Mouse (Mus musculus): Measurements from ENCODE around the gene Gm5767. TPM values are rescaled to one million over a fixed set of nuclear protein-coding genes. Genes with fewer than 3 reads are reported as not detected.

Gene Gm5767
- polyA plus RNA-seq, 1 experiment from 2014 or later: not detected

DNA sequence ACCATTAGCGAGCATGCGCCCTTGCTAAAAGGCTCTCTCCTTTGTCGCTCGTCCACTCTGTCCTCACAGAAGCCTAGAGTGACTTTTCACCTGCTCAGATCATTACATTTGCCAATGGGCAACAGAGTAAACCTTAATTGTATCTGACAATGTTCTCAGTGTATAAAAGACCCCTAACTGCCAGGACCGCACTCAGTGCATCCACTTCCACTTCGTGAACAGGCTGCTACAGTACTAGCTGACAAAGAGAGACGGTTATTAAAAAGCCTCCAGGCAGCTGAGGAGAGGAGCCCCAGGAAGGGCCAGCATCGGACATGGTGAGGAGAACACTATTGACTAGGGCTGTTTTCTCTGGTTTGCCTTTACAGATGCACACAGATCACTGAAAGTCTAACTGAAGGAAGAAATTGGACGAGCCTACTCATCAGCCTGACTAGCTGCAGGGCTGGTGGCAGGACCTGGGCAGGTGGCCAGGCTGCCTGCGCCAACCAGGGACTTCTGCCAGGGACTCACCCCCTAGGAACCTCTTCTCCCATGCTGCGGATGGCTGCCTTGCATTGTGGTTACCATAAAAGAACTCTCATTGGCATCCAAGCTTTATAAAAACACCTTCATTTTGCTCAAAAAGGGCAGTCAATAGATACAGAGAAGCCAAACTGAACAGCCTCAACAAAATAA is 9.5 kb downstream of the Gm5767 start:
- H3K4me1 ChIP-seq: no peaks in the 10 kb centered on the region

DNA sequence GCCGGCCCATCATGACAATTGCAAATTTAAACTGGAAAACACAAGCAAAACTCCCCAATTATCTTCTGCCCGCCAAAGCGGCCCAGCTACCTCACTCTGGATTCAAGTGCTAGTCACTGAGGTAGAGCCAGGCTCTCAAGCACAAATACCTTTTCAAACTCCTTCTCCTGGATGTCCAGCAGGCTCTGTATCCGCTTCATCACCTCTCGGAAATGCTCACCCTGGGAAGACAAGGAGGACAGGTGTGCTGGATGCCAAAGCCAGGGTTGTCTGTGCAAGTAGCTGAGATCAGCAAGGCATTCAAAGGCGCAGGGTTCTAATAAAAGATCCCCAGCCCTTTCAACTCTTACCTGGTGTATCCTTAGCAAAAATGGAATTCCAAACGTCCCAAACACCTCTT is 10.6 kb downstream of the Gm5767 start:
- H3K27me3 ChIP-seq (ENCODE audit: low read depth, poor library complexity, severe bottlenecking): no peaks in the 10 kb centered on the region
- no peaks in the 10 kb centered on the region for H3K9me3 ChIP-seq (replicated peaks)
- H3K27ac ChIP-seq: no peak overlapping the region
- H3K4me3 ChIP-seq: no peak overlapping the region
- no peak for DNase-seq (ENCODE audit: low spot score)
- 92% methylated on average over 7 of the region's 7 CpGs for WGBS
- peaks cover 99% of the 10 kb centered on the region for H3K36me3 ChIP-seq
- H3K4me1 ChIP-seq: no peaks in the 10 kb centered on the region

More for the DNA sequence above, 9.5 kb downstream of the Gm5767 start:
- DNase-seq (ENCODE audit: low spot score): no peak
- Histone ChIP-seq H3K36me3 (peaks cover 89% of the 10 kb centered on the region), H3K27me3 (ENCODE audit: low read depth, poor library complexity, severe bottlenecking) (no peaks in the 10 kb centered on the region), H3K27ac (no peak overlapping the region), H3K4me3 (no peak overlapping the region), H3K9me3 (replicated peaks) (no peaks in the 10 kb centered on the region)
- WGBS: 95% methylated on average over 11 of the region's 11 CpGs

DNA sequence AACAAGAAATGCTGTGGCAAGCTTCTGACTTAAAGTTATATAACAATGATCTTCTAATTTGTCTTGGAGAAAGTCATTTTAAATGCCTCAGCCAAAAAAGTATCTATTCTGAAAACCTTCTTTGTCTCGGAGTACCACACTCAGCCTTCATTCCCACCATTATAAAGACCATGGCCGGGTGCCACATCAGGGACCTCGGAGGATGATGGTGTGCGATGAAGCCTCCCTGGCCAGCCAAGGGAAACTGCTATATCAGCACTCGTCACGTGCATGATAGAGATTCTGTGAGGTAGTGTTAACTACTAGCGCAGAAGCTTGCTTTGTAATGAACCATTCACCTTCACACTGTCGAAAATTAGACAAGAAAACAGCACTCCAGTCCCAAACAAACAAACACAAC is 19.0 kb downstream of the Gm5767 start:
- Histone ChIP-seq H3K27ac (no peak overlapping the region), H3K9me3 (replicated peaks) (no peaks in the 10 kb centered on the region), H3K4me1 (no peaks in the 10 kb centered on the region), H3K27me3 (ENCODE audit: low read depth, poor library complexity, severe bottlenecking) (no peaks in the 10 kb centered on the region), H3K4me3 (no peak overlapping the region), H3K36me3 (peaks cover 100% of the 10 kb centered on the region)
- DNase-seq (ENCODE audit: low spot score): no peak
- WGBS: 94% methylated on average over 8 of the region's 8 CpGs

DNA sequence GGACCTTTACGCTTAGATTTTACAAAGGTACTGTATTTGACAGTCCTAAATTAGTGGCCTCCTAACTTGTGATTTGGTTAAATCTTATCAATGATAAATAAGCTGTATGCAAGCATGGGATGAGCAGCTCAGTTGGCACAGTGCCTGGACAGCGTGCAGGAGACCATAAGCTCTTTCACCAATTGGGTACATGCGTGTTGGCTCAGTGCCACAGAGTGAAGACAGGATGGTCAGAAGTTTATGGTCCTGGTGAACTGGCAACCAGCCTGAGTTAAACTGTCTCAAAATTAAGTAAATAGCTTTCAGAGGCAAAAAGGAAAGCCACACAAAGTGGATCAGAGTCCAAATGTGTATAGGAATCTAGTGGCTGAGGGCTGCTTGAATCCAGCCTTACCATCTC is 20.0 kb downstream of the Gm5767 start:
- Histone ChIP-seq H3K4me1 (no peaks in the 10 kb centered on the region), H3K36me3 (peaks cover 100% of the 10 kb centered on the region), H3K27me3 (ENCODE audit: low read depth, poor library complexity, severe bottlenecking) (no peaks in the 10 kb centered on the region), H3K27ac (no peak overlapping the region), H3K9me3 (replicated peaks) (no peaks in the 10 kb centered on the region), H3K4me3 (no peak overlapping the region)
- DNase-seq (ENCODE audit: low spot score): no peak
- 97% methylated on average over 3 of the region's 3 CpGs for WGBS

DNA sequence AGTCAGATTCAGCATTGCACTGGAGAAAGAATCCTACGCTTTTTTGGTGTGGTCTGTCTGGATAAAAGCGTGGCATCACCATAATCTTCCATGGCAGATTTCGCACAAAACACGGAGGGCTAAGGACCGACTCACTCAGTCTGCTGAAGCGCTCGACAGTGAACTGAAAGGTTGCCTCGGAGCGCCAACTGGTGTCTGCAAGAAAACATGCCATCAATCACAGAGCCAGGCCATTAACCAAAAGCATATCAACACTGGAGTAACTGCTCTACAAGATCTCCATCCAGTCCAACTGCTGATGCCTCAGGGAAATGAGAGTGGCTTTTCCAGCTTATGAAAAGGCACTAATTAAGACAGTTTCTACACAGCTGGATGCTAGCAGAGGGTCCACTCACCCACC is 31.4 kb downstream of the Gm5767 start:
- no peak overlapping the region for H3K27ac ChIP-seq
- H3K27me3 ChIP-seq (ENCODE audit: low read depth, poor library complexity, severe bottlenecking): no peaks in the 10 kb centered on the region
- no peak for DNase-seq (ENCODE audit: low spot score)
- peaks cover 8% of the 10 kb centered on the region for H3K4me1 ChIP-seq
- no peak overlapping the region for H3K4me3 ChIP-seq
- WGBS: 88% methylated on average over 9 of the region's 9 CpGs
- no peaks in the 10 kb centered on the region for H3K9me3 ChIP-seq (replicated peaks)
- H3K36me3 ChIP-seq: peaks cover 94% of the 10 kb centered on the region

DNA sequence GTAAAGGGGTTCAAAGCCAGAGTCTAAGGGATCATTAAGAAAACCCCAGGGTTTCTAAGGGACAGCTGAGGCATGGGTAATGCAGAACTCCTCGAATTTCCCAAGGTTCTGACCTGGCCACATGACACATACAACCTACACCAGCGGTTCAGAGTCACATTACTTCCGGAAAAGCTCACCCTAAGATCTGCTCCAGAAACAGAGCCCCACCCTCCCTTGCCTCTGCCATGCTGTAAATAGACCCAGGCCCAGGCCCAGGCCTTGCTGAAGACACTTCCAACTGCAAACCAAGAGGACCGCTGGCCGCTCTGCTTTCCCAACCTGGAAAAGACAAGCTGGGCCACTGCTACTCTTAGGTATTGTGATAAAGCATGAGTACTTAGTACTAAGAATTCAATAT is 34.3 kb downstream of the Gm5767 start:
- DNase-seq (ENCODE audit: low spot score): no peak
- Histone ChIP-seq H3K4me1 (peaks cover 8% of the 10 kb centered on the region), H3K36me3 (peaks cover 66% of the 10 kb centered on the region), H3K27me3 (ENCODE audit: low read depth, poor library complexity, severe bottlenecking) (no peaks in the 10 kb centered on the region), H3K9me3 (replicated peaks) (no peaks in the 10 kb centered on the region), H3K27ac (no peak overlapping the region), H3K4me3 (no peak overlapping the region)
- WGBS: 91% methylated on average over 5 of the region's 5 CpGs

DNA sequence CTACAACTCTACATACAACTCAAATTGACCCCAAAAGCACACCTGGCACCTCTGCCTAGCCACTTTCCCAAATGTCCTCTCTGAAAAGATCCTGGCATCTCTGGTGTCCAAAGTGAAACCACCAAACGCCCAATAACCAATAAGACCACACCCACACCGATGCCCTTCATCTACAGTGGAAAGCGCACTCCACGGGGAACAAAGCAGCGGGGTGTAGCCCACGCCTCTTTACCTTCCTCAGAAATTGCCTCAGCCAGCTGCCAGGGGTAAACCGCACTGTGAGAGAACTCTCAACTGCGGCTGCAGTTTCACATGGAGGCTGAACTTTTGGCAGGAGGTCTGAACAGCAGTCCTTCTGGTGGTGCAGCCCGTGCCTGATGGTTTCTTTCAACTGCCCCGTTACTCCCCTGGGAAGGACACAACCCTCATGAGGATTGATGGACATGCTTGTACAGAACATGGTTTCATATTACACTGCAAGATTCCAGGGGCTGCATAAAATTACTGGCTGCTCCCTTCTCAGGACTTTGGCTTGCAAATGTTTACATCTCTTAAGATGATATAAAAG is 35.0 kb downstream of the Gm5767 start:
- peaks cover 58% of the 10 kb centered on the region for H3K36me3 ChIP-seq
- DNase-seq (ENCODE audit: low spot score): no peak

DNA sequence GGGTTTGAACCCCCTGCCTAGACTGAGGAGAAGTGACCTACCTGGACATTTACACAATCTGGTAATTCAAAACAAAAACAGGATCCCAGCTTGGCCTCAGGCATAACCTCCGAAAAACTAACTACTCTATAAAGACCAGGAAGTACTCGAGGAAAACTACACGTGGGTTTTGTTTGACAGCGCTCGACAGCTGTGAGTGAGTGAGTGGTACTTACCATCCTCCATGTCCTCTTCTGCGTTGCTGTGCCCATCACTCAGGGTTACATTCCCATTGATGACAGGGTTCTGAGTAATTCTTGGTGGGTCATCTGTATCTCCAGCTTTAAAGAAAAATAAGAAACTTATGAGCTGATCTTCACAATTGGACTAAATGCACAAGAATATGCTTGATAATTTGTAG is 35.7 kb downstream of the Gm5767 start:
- Histone ChIP-seq H3K4me1 (peaks cover 8% of the 10 kb centered on the region), H3K36me3 (peaks cover 51% of the 10 kb centered on the region), H3K4me3 (no peak overlapping the region), H3K27ac (no peak overlapping the region), H3K27me3 (ENCODE audit: low read depth, poor library complexity, severe bottlenecking) (no peaks in the 10 kb centered on the region), H3K9me3 (replicated peaks) (no peaks in the 10 kb centered on the region)
- no peak for DNase-seq (ENCODE audit: low spot score)
- 75% methylated on average over 6 of the region's 6 CpGs for WGBS

More for the DNA sequence above, 35.0 kb downstream of the Gm5767 start:
- no peak overlapping the region for H3K27ac ChIP-seq
- no peaks in the 10 kb centered on the region for H3K27me3 ChIP-seq (ENCODE audit: low read depth, poor library complexity, severe bottlenecking)
- H3K4me3 ChIP-seq: no peak overlapping the region
- H3K9me3 ChIP-seq (replicated peaks): no peaks in the 10 kb centered on the region
- peaks cover 8% of the 10 kb centered on the region for H3K4me1 ChIP-seq
- WGBS: 75% methylated on average over 10 of the region's 10 CpGs

DNA sequence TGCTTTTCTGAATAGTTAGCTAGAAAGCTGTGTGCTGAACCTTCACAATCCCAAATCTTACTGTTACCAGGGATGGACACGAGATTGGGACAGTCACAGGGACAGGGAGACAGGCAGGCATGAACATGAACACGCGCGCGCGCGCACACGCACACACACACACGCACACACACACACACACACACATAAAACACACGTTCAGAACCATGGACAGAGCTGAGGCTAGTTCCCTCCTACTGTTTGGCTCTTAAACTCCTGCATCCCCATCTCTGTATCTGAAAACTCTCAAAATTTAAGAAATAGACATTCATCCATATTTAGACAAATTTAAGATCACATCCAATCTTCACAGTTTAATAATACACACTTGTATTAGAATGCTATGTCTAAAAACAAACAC is 37.2 kb downstream of the Gm5767 start:
- no peak overlapping the region for H3K4me3 ChIP-seq
- 95% methylated on average over 10 of the region's 10 CpGs for WGBS
- DNase-seq (ENCODE audit: low spot score): no peak
- H3K36me3 ChIP-seq: peaks cover 39% of the 10 kb centered on the region
- no peaks in the 10 kb centered on the region for H3K27me3 ChIP-seq (ENCODE audit: low read depth, poor library complexity, severe bottlenecking)
- H3K9me3 ChIP-seq (replicated peaks): no peaks in the 10 kb centered on the region
- H3K27ac ChIP-seq: no peak overlapping the region
- H3K4me1 ChIP-seq: peaks cover 8% of the 10 kb centered on the region

DNA sequence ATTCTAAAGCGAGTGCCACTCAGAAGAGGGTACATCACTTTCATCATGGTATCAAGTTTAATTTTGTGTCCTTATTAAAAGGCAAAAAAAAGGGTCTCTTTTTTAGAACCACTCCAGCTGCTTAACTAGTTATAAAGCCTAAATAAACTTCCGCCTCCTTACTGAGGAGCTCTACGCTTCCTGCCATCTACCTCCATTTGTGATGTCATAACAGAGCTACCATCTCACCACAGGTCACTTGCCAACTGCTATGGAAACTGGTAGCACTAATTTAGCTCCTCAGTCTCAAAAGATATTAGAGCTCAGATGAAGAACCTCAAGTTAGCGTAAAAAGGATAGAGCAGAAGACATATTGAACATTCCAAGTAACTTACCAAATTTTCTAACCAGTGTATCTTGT is 39.9 kb downstream of the Gm5767 start:
- WGBS: 93% methylated on average over 4 of the region's 4 CpGs
- H3K27ac ChIP-seq: no peak overlapping the region
- no peaks in the 10 kb centered on the region for H3K27me3 ChIP-seq (ENCODE audit: low read depth, poor library complexity, severe bottlenecking)
- no peak overlapping the region for H3K4me3 ChIP-seq
- no peaks in the 10 kb centered on the region for H3K9me3 ChIP-seq (replicated peaks)
- peaks cover 12% of the 10 kb centered on the region for H3K36me3 ChIP-seq
- H3K4me1 ChIP-seq: peaks cover 8% of the 10 kb centered on the region
- DNase-seq (ENCODE audit: low spot score): no peak

DNA sequence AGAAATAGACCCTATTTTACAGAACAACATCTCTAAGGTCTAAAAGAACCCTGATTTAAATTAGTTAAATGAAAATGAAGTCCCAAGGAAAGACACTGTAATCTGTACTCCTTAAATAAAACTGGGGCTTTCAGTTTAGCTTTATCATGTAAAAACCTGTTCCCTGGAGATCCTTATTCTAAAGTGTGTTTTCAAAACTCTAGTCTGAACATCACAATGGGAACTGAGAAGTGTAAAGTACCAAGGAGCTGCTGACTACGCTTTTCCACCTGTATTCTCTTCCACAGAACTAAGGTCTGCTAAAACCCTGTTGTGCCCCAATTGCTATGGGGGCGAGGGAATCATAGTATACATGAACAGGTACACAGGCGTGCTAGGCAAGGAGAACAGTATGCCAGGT is 43.5 kb downstream of the Gm5767 start:
- DNase-seq (ENCODE audit: low spot score): no peak
- Histone ChIP-seq H3K27ac (no peak overlapping the region), H3K4me1 (no peaks in the 10 kb centered on the region), H3K27me3 (ENCODE audit: low read depth, poor library complexity, severe bottlenecking) (no peaks in the 10 kb centered on the region), H3K4me3 (no peak overlapping the region), H3K9me3 (replicated peaks) (no peaks in the 10 kb centered on the region), H3K36me3 (peaks cover 8% of the 10 kb centered on the region; the same call in 1 of the 2 replicates)
- 87% methylated on average over 3 of the region's 3 CpGs for WGBS

DNA sequence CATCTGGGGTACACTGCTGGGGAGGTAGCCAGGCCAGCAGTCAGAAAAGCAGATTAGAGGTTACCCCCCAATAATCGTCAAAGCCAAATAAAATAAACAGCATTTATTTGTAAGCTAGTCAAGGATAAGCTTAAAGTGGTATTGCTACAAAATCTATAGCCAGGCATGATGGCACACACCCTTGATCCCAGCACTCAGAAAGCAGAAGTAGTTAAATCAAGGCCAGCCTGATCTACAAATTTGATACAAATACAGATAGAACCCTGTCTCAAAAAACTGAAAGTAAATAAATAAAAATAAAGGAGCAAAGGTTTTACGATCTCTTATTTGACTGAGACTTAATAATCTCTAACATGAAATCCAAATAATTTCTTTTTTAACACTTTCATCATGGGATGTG is 45.2 kb downstream of the Gm5767 start:
- Histone ChIP-seq H3K4me1 (no peaks in the 10 kb centered on the region), H3K4me3 (no peak overlapping the region), H3K27ac (no peak overlapping the region), H3K27me3 (ENCODE audit: low read depth, poor library complexity, severe bottlenecking) (no peaks in the 10 kb centered on the region), H3K9me3 (replicated peaks) (no peaks in the 10 kb centered on the region), H3K36me3 (peaks cover 8% of the 10 kb centered on the region; the same call in 1 of the 2 replicates)
- DNase-seq (ENCODE audit: low spot score): no peak
- 92% methylated on average over 2 of the region's 2 CpGs for WGBS

DNA sequence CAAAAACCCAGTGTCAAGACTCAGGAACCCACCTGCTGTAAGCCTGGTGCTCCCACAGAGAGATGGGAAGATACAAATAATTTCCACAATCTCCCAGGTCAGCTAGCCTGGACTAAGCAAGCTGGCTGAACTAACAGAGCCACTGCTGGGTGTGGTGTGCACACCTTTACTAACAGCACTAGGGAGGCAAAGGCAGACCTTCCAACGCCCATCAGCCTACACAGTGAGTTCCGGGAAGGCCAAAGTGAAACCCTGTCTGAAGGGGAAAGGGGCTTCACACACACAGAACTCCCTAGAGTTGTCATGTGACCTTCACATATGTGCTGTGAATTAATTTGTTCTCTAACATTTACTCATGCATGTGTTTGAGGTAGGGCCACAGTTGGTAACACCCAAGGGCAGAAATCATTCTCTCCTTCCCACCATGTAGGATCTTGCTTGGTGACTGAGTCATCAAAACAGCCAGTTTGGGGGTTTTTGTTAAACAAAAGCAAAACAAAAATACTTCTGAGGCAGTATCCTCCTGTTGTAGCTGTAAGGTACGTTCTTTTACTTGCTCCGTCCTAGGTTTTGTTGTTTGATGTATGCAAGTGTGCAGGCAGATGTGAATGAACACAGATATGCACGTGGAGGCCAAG is 47.7 kb downstream of the Gm5767 start:
- no peak for DNase-seq (ENCODE audit: low spot score)
- H3K4me3 ChIP-seq: no peak overlapping the region
- 90% methylated on average over 5 of the region's 5 CpGs for WGBS
- H3K27me3 ChIP-seq (ENCODE audit: low read depth, poor library complexity, severe bottlenecking): no peaks in the 10 kb centered on the region
- H3K4me1 ChIP-seq: no peaks in the 10 kb centered on the region
- no peaks in the 10 kb centered on the region for H3K9me3 ChIP-seq (replicated peaks)
- H3K27ac ChIP-seq: no peak overlapping the region
- H3K36me3 ChIP-seq: peaks cover 12% of the 10 kb centered on the region; the same call in 1 of the 2 replicates
